Comparison of ENCODE assay signal across 8 mouse cellular contexts in the genomic region with DNA sequence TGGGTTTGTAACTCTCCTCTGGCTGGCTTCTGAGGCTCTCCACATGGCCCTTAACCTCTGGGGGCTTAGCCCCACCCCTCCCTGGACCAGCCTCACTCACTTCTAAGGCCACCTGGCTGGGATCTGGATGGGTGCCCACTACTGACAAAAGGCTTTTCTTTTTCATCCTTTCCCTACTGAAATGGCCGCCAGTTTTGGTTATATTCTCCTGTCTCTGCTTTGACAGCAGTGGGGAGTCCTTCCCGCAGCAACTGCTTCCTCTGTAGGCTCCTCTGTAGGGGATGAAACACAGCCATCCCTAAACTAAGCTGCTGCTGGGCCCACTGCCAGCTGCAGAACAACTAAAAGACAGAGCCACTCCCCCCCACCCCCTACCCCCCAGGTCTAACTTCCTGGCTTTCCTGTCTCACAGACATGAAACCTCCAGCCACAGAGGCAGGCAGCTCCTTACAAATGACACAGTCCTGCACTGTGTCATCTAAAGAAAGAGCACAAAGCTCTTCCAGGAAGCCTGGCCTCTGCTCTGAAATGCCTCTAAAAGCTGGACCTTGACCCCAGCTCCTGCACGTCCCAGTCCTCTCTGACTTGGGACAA. TPM values are rescaled to one million over a fixed set of nuclear protein-coding genes. Genes with fewer than 3 reads are reported as not detected.
DNase-seq lines count a peak whose midpoint lies in the region; ATAC-seq and TF ChIP-seq lines count a peak whose summit lies in the region.
"Had no signal": no experiment of that assay in that cellular context is flagged by ENCODE, and none has a peak within 500 bp of the region (broad histone marks: within the 10 kb centered on the region; RNA-seq: fewer than 3 reads in every experiment).

No protein-coding gene starts in this region.

- ATAC-seq in lung, embryonic 14.5 days (ENCODE audit: insufficient read depth) = peak; percentile 40; the same call in 1 of the 2 replicates
- ATAC-seq in forebrain, embryonic 12.5 days (ENCODE audit: low FRiP score) = no peak
- peak; percentile 39; the same call in 1 of the 2 replicates for ATAC-seq in neural tube, embryonic 14.5 days (ENCODE audit: low read depth)

- H3K4me3 ChIP-seq in lung, embryonic 14.5 days (ENCODE audit: low read depth, low read length) = no peak overlapping the region
- no peak overlapping the region for H3K4me3 ChIP-seq in forebrain, embryonic 12.5 days (replicated peaks)
- H3K4me3 ChIP-seq in neural tube, embryonic 14.5 days (ENCODE audit: low read depth, low read length) = no peak overlapping the region

- H3K27ac ChIP-seq in lung, embryonic 14.5 days (ENCODE audit: low read depth) = peak overlapping the region; percentile 54; the same call in 1 of the 2 replicates
- peak overlapping the region; percentile 59 for H3K27ac ChIP-seq in forebrain, embryonic 12.5 days
- H3K27ac ChIP-seq in neural tube, embryonic 14.5 days (ENCODE audit: low read depth, low read length) = no peak overlapping the region

- 23% methylated on average over 3 of the region's 3 CpGs for WGBS in lung, embryonic 14.5 days
- whole genome bisulfite sequencing in forebrain, embryonic 12.5 days = 28% methylated on average over 3 of the region's 3 CpGs
- 22% methylated on average over 3 of the region's 3 CpGs for whole genome bisulfite sequencing in neural tube, embryonic 14.5 days

- no peaks in the 10 kb centered on the region for H3K36me3 ChIP-seq in lung, embryonic 14.5 days (ENCODE audit: insufficient read depth)
- no peaks in the 10 kb centered on the region for H3K36me3 ChIP-seq in forebrain, embryonic 12.5 days (replicated peaks)
- no peaks in the 10 kb centered on the region for H3K36me3 ChIP-seq in neural tube, embryonic 14.5 days (ENCODE audit: control insufficient read depth, insufficient read depth, low read length)

- peak overlapping the region; percentile 9; the same call in 1 of the 2 replicates for H3K9ac ChIP-seq in lung, embryonic 14.5 days
- no peak overlapping the region for H3K9ac ChIP-seq in forebrain, embryonic 12.5 days
- no peak overlapping the region for H3K9ac ChIP-seq in neural tube, embryonic 14.5 days (replicated peaks; ENCODE audit: low read depth, low read length)

- no peak overlapping the region for H3K4me2 ChIP-seq in lung, embryonic 14.5 days
- H3K4me2 ChIP-seq in forebrain, embryonic 12.5 days = no peak overlapping the region
- H3K4me2 ChIP-seq in neural tube, embryonic 14.5 days (ENCODE audit: low read depth, low read length) = no peak overlapping the region

- H3K4me1 ChIP-seq in lung, embryonic 14.5 days (ENCODE audit: insufficient read depth) = peaks cover 16% of the 10 kb centered on the region
- H3K4me1 ChIP-seq in forebrain, embryonic 12.5 days = peaks cover 17% of the 10 kb centered on the region
- peaks cover 3% of the 10 kb centered on the region; the same call in 1 of the 2 replicates for H3K4me1 ChIP-seq in neural tube, embryonic 14.5 days (ENCODE audit: control insufficient read depth, insufficient read depth, low read length)

- no peaks in the 10 kb centered on the region for H3K9me3 ChIP-seq in lung, embryonic 14.5 days (ENCODE audit: low read depth, low read length)
- H3K9me3 ChIP-seq in forebrain, embryonic 12.5 days = no peaks in the 10 kb centered on the region
- no peaks in the 10 kb centered on the region for H3K9me3 ChIP-seq in neural tube, embryonic 14.5 days (ENCODE audit: control insufficient read depth, low read length)

- TF ChIP-seq CTCF in lung, embryonic 14.5 days (IDR thresholded peaks at IDR 0.05; ENCODE audit: low read depth) = no peak

- peaks cover under 1% of the 10 kb centered on the region; the same call in 1 of the 2 replicates for H3K27me3 ChIP-seq in lung, embryonic 14.5 days (ENCODE audit: insufficient read depth, low read length)
- H3K27me3 ChIP-seq in forebrain, embryonic 12.5 days = no peaks in the 10 kb centered on the region; the same call in 1 of the 2 replicates
- no peaks in the 10 kb centered on the region; the same call in 1 of the 2 replicates for H3K27me3 ChIP-seq in neural tube, embryonic 14.5 days (ENCODE audit: control insufficient read depth, insufficient read depth, low read length)

- DNase-seq in lung, embryonic 14.5 days = peak; percentile 73
- no peak for DNase-seq in lung, postnatal 14 days
- peak; percentile 54 for DNase-seq in kidney, postnatal 14 days
- DNase-seq in cerebellum, adult 18-20 months = no peak
- DNase-seq in right cerebral cortex, adult 2 months (ENCODE audit: low spot score in 2 of 2) = no peak
- DNase-seq: lung, postnatal 10 days had no signal

RNA-seq across cellular contexts. Expression of a gene that starts 6.3 kb away (rescaled TPM):
- polyA plus RNA-seq in lung, embryonic 14.5 days (2014; fragmentation: Nextera tagmentation; extraction: Ambion mirVana) = 0.93 and 0.95 TPM in 2 replicates
- 4.4 and 6.5 TPM in 2 replicates for polyA plus RNA-seq in forebrain, embryonic 12.5 days (2016; fragmentation: Nextera tagmentation; extraction: Ambion mirVana)
- polyA plus RNA-seq in neural tube, embryonic 14.5 days (2014; fragmentation: Nextera tagmentation; extraction: Ambion mirVana) = 29.4 and 39.1 TPM in 2 replicates

RNA-seq across cellular contexts. Expression of a gene that starts 47.0 kb away (rescaled TPM):
- not detected in 2 replicates for polyA plus RNA-seq in lung, embryonic 14.5 days (2014; fragmentation: Nextera tagmentation; extraction: Ambion mirVana)
- polyA plus RNA-seq in forebrain, embryonic 12.5 days (2016; fragmentation: Nextera tagmentation; extraction: Ambion mirVana) = 0.04 and 0.08 TPM in 2 replicates
- not detected in 2 replicates for polyA plus RNA-seq in neural tube, embryonic 14.5 days (2014; fragmentation: Nextera tagmentation; extraction: Ambion mirVana)

RNA-seq across cellular contexts. Expression of a gene that starts 58.8 kb away (rescaled TPM):
- polyA plus RNA-seq in lung, embryonic 14.5 days (2014; fragmentation: Nextera tagmentation; extraction: Ambion mirVana) = 125 and 133 TPM in 2 replicates
- 112 and 126 TPM in 2 replicates for polyA plus RNA-seq in forebrain, embryonic 12.5 days (2016; fragmentation: Nextera tagmentation; extraction: Ambion mirVana)
- 4.3 and 8.8 TPM in 2 replicates for polyA plus RNA-seq in neural tube, embryonic 14.5 days (2014; fragmentation: Nextera tagmentation; extraction: Ambion mirVana)

Comparison
In these comparisons a context has a peak if more than half of its experiments do, and no peak if none do; other contexts are left out.
1. DNase-seq: peak in lung, embryonic 14.5 days (single experiment) and kidney, postnatal 14 days (single experiment); none in lung, postnatal 14 days (single experiment), cerebellum, adult 18-20 months (0 of 2) and right cerebral cortex, adult 2 months (0 of 2).
2. RNA of a gene that starts 58.8 kb away (polyA plus RNA-seq): 125 to 133 TPM in lung, embryonic 14.5 days and 112 to 126 TPM in forebrain, embryonic 12.5 days; 4.3 to 8.8 TPM in neural tube, embryonic 14.5 days; every median in the first group is over 10 times any median in the second.